Mouse (Mus musculus) CH12.LX (cell line): ENCODE results near the gene Mvd. TPM values are rescaled to one million over a fixed set of nuclear protein-coding genes. Genes with fewer than 3 reads are reported as not detected.

ENCODE experiments used
- DNase-seq: peaks from one replicate; pipeline ENCODE4 v3.0.0-alpha.2; 2013; ENCODE audit errors: extremely low read depth
- H3K27ac ChIP-seq: 2 replicates; pipeline ENCODE4 v1.5.1; 2012; ENCODE audit warnings: low read depth, mild to moderate bottlenecking, control low read depth, moderate library complexity; ENCODE audit not compliant: insufficient read depth
- H3K27me3 ChIP-seq: replicated peaks from 2 replicates; pipeline ENCODE3; 2012; ENCODE audit warnings: inconsistent platforms
- H3K36me3 ChIP-seq, 2 experiments: replicated peaks in 1 of 2; 2 replicates each; pipeline versions ENCODE3 to v1.6.1; 2012; ENCODE audit warnings: inconsistent platforms in 1 of 2, low read length in 1 of 2, mild to moderate bottlenecking in 1 of 2, mixed read lengths in 1 of 2, moderate library complexity in 1 of 2; ENCODE audit not compliant: control insufficient read depth in 1 of 2, insufficient read depth in 1 of 2
- H3K4me1 ChIP-seq, 2 experiments: 2 replicates each; pipeline ENCODE4 v1.6.1; 2012; ENCODE audit warnings: inconsistent platforms in 1 of 2, moderate library complexity in 1 of 2; ENCODE audit not compliant: insufficient read depth in 2 of 2, control insufficient read depth in 1 of 2
- H3K4me2 ChIP-seq: 2 replicates; pipeline ENCODE4 v1.6.1; 2012; ENCODE audit warnings: low read depth, mild to moderate bottlenecking, control low read depth; ENCODE audit not compliant: poor library complexity, insufficient read depth, severe bottlenecking
- H3K4me3 ChIP-seq, 3 experiments: fragments of 150-350 bp in 1 of 3; sonication (generic) in 1 of 3; replicated peaks in 1 of 3; 2 replicates each; pipeline versions ENCODE3 to v1.5.1; 2011 to 2012; ENCODE audit warnings: low read depth in 2 of 3, low read length in 2 of 3, mild to moderate bottlenecking in 2 of 3, moderate library complexity in 2 of 3, control low read depth in 1 of 3, improper control_type of control experiment in 1 of 3, inconsistent platforms in 1 of 3, mixed read lengths in 1 of 3; ENCODE audit not compliant: poor library complexity in 1 of 3
- H3K79me2 ChIP-seq: replicated peaks from 2 replicates; pipeline ENCODE4 v1.6.1; 2012; ENCODE audit warnings: mild to moderate bottlenecking, moderate library complexity; ENCODE audit not compliant: control insufficient read depth, poor library complexity, insufficient read depth, severe bottlenecking; ENCODE audit errors: extremely low read depth
- H3K9ac ChIP-seq: 2 replicates; pipeline ENCODE4 v1.6.1; 2012; ENCODE audit warnings: low read depth, mild to moderate bottlenecking, control low read depth, moderate library complexity; ENCODE audit not compliant: insufficient read depth
- H3K9me3 ChIP-seq: replicated peaks from 2 replicates; pipeline ENCODE3; 2012; ENCODE audit warnings: low read length, inconsistent platforms, mixed read lengths
- BHLHE40 ChIP-seq: IDR thresholded peaks from 2 replicates; pipeline ENCODE4 v1.6.1; 2011; ENCODE audit warnings: mild to moderate bottlenecking, low read depth, low read length, improper control_type of control experiment
- CHD1 ChIP-seq: IDR thresholded peaks from 2 replicates; pipeline ENCODE4 v1.6.1; 2012; ENCODE audit warnings: low read depth, low read length, improper control_type of control experiment, inconsistent platforms
- CHD2 ChIP-seq: IDR thresholded peaks from 2 replicates; pipeline ENCODE4 v1.6.1; 2011; ENCODE audit warnings: low read length, improper control_type of control experiment
- CTCF ChIP-seq, 2 experiments: IDR thresholded peaks in 1 of 2; conservative IDR thresholded peaks in 1 of 2; 2 replicates each; pipeline ENCODE4 v1.5.1; 2011 to 2012; ENCODE audit warnings: low read depth in 2 of 2, low read length in 2 of 2, improper control_type of control experiment in 1 of 2, inconsistent platforms in 1 of 2, mild to moderate bottlenecking in 1 of 2, moderate library complexity in 1 of 2
- E2F4 ChIP-seq: IDR thresholded peaks from 2 replicates; pipeline ENCODE4 v1.6.1; 2011; ENCODE audit warnings: low read depth, low read length, improper control_type of control experiment; ENCODE audit not compliant: insufficient replicate concordance
- ELF1 ChIP-seq: IDR thresholded peaks from 2 replicates; pipeline ENCODE4 v1.6.1; 2014; ENCODE audit warnings: low read depth, mild to moderate bottlenecking, inconsistent platforms, low read length, improper control_type of control experiment
- HCFC1 ChIP-seq: IDR thresholded peaks from 2 replicates; pipeline ENCODE4 v1.6.1; 2012; ENCODE audit warnings: low read depth, mild to moderate bottlenecking, inconsistent platforms, low read length, improper control_type of control experiment
- IRF4 ChIP-seq: IDR thresholded peaks from 2 replicates; pipeline ENCODE4 v1.6.1; 2014; ENCODE audit warnings: low read depth, mild to moderate bottlenecking, inconsistent platforms, low read length, improper control_type of control experiment
- JUN ChIP-seq: IDR thresholded peaks from 2 replicates; pipeline ENCODE4 v1.6.1; 2011; ENCODE audit warnings: low read depth, mild to moderate bottlenecking, low read length, improper control_type of control experiment, moderate library complexity; ENCODE audit not compliant: insufficient read depth
- MAFK ChIP-seq: IDR thresholded peaks from 2 replicates; pipeline ENCODE4 v1.6.1; 2011; ENCODE audit warnings: low read length, improper control_type of control experiment; ENCODE audit not compliant: insufficient replicate concordance
- MAX ChIP-seq: IDR thresholded peaks from 2 replicates; pipeline ENCODE4 v1.6.1; 2011; ENCODE audit warnings: low read length, improper control_type of control experiment
- POLR2A ChIP-seq: IDR thresholded peaks from 2 replicates; pipeline ENCODE4 v1.6.1; 2011; ENCODE audit warnings: low read depth, mild to moderate bottlenecking, improper control_type of control experiment, low read length
- POLR2AphosphoS2 ChIP-seq: IDR thresholded peaks from 2 replicates; pipeline ENCODE4 v1.6.1; 2011; ENCODE audit warnings: low read depth, low read length, improper control_type of control experiment
- RAD21 ChIP-seq: IDR thresholded peaks from 2 replicates; pipeline ENCODE4 v1.6.1; 2011; ENCODE audit warnings: low read depth, mild to moderate bottlenecking, low read length, improper control_type of control experiment, moderate library complexity
- RCOR1 ChIP-seq: conservative IDR thresholded peaks from 2 replicates; pipeline ENCODE4 v1.6.1; 2012; ENCODE audit warnings: low read depth, mild to moderate bottlenecking, inconsistent platforms, low read length, improper control_type of control experiment
- SMC3 ChIP-seq: IDR thresholded peaks from 2 replicates; pipeline ENCODE4 v1.6.1; 2011; ENCODE audit warnings: low read depth, low read length, improper control_type of control experiment
- TBP ChIP-seq: conservative IDR thresholded peaks from 2 replicates; pipeline ENCODE4 v1.6.1; 2011; ENCODE audit warnings: low read depth, low read length, improper control_type of control experiment
- TCF12 ChIP-seq: IDR thresholded peaks from 2 replicates; pipeline ENCODE4 v1.6.1; 2014; ENCODE audit warnings: low read depth, mild to moderate bottlenecking, inconsistent platforms, low read length, improper control_type of control experiment
- UBTF ChIP-seq: IDR thresholded peaks from 2 replicates; pipeline ENCODE4 v1.6.1; 2012; ENCODE audit warnings: low read depth, mild to moderate bottlenecking, inconsistent platforms, low read length, improper control_type of control experiment, moderate library complexity
- ZC3H11A ChIP-seq: IDR thresholded peaks from 2 replicates; pipeline ENCODE4 v1.6.1; 2012; ENCODE audit warnings: low read depth, mild to moderate bottlenecking, inconsistent platforms, low read length, improper control_type of control experiment
- ZKSCAN1 ChIP-seq: IDR thresholded peaks from 2 replicates; pipeline ENCODE4 v1.6.1; 2012; ENCODE audit warnings: low read depth, inconsistent platforms, low read length, improper control_type of control experiment, borderline replicate concordance
- ZMIZ1 ChIP-seq: IDR thresholded peaks from 2 replicates; pipeline ENCODE4 v1.6.1; 2012; ENCODE audit warnings: low read depth, mild to moderate bottlenecking, inconsistent platforms, low read length, improper control_type of control experiment
- dilution Hi-C: fragments of 300-500 bp; cut with MboI; formaldehyde crosslinking; loops from 2 replicates; pipeline ENCODE4 v1.14.3; 2020; ENCODE audit warnings: low sequenced_read_pairs; ENCODE audit not compliant: extremely low pct_unique_long_range_greater_than_20kb, extremely low pct_ligation_motif_present
- in situ Hi-C: fragments of 300-500 bp; cut with MboI; formaldehyde crosslinking; loops from 3 replicates; pipeline ENCODE4 v1.14.3; 2019; ENCODE audit warnings: low sequenced_read_pairs, low pct_ligation_motif_present, low pct_unique_long_range_greater_than_20kb, mixed read lengths
- polyA plus RNA-seq: library from polyadenylated mRNA; unstranded; fragments of >175 nt; gene quantifications from 2 replicates; pipeline ENCODE4 v1.2.1, GENCODE M21; 2012; ENCODE audit warnings: low read depth; ENCODE audit not compliant: insufficient read length
- total RNA-seq, 2 experiments: library from RNA; depleted of rRNA; stranded (reverse); fragments of 300-350 nt in 1 of 2; fragments of >200 nt in 1 of 2; gene quantifications; 2 replicates each; pipeline ENCODE4 v1.2.3; 2012 to 2014

Gene Mvd
- total and polyA plus RNA-seq, 3 experiments = 47.3 to 80.3 (median 54.0) TPM

- TF ChIP-seq ZKSCAN1 = peak; percentile 34; the same call in 1 of the 2 replicates
- peak; percentile 80 for TF ChIP-seq ELF1
- no peak for TF ChIP-seq JUN
- TF ChIP-seq CTCF (conservative IDR thresholded peaks at IDR 0.05 in 1 of 2, IDR thresholded peaks at IDR 0.05 in 1 of 2; ENCODE audit: low read depth in 2 of 2, low read length in 2 of 2) = no peak
- no peak for TF ChIP-seq POLR2AphosphoS2
- TF ChIP-seq E2F4 = no peak
- peak; percentile 3; the same call in 1 of the 2 replicates for TF ChIP-seq SMC3
- no peak for TF ChIP-seq MAFK
- TF ChIP-seq MAX = peak; percentile 86
- peak; percentile 46; the same call in 1 of the 2 replicates for TF ChIP-seq IRF4
- TF ChIP-seq BHLHE40 = no peak; the same call in 1 of the 2 replicates
These were observed 32.5 kb upstream of the Mvd start, which contains the start of the genes Rnf166 and Ctu2 (continued) for GRCm38 (mm10) chr8:122475580-122476320.

GRCm38 (mm10) chr8:122474951-122475560 lies 31.8 kb upstream of the Mvd start:
- no peaks in the 10 kb centered on the region for H3K9me3 ChIP-seq
- dilution Hi-C loops = no loop called here
- H3K4me1 ChIP-seq = peaks cover 15 to 37% of the 10 kb centered on the region in 2 experiments
- peak; percentile 21 for DNase-seq
- peak overlapping the region; percentile 75 to 99 (median 94) for H3K4me3 ChIP-seq
- H3K4me2 ChIP-seq = peak overlapping the region; percentile 74
- no peaks in the 10 kb centered on the region for H3K27me3 ChIP-seq
- in situ Hi-C loops = no loop called here
- TF ChIP-seq ZC3H11A (no peak), UBTF (no peak), MAFK (no peak), POLR2A (no peak), TBP (no peak), RAD21 (no peak), HCFC1 (no peak), ZMIZ1 (no peak), POLR2AphosphoS2 (no peak), RCOR1 (no peak), JUN (no peak), SMC3 (no peak), CHD2 (no peak), CHD1 (no peak), TCF12 (no peak)
- peaks cover 17% of the 10 kb centered on the region for H3K79me2 ChIP-seq
- peaks cover 28 to 67% of the 10 kb centered on the region in 2 experiments for H3K36me3 ChIP-seq
- H3K9ac ChIP-seq = peak overlapping the region; percentile 86
- H3K27ac ChIP-seq = no peak overlapping the region
